Mouse (Mus musculus): ENCODE measurements around the gene Trim69. TPM values are rescaled to one million over a fixed set of nuclear protein-coding genes. Genes with fewer than 3 reads are reported as not detected.

The Trim69 gene
- total and polyA plus RNA-seq, 3 experiments, result 0.04 TPM; not detected in 2

- Histone ChIP-seq H3K4me3 (ENCODE audit: control insufficient read depth in 1 of 2, insufficient read depth in 1 of 2, low read depth in 2 of 2, low read length in 2 of 2) (no peak overlapping the region), H3K4me1 (ENCODE audit: control insufficient read depth in 1 of 2, insufficient read depth in 2 of 2, low read length in 2 of 2) (no peaks in the 10 kb centered on the region), H3K27me3 (ENCODE audit: control insufficient read depth in 1 of 2, insufficient read depth in 2 of 2, low read length in 2 of 2) (no peaks in the 10 kb centered on the region), H3K36me3 (ENCODE audit: control insufficient read depth in 1 of 2, insufficient read depth in 2 of 2, low read length in 2 of 2) (no peaks in the 10 kb centered on the region; a peak in 1 of 4 replicates), H3K27ac (ENCODE audit: control insufficient read depth, low read depth, low read length) (no peak overlapping the region), H3K9me3 (replicated peaks; ENCODE audit: insufficient read depth, low read length) (no peaks in the 10 kb centered on the region), H3K9ac (ENCODE audit: control insufficient read depth, low read depth, low read length, poor library complexity, severe bottlenecking) (no peak overlapping the region), H3K79me2 (ENCODE audit: control insufficient read depth, insufficient read depth, low read length, poor library complexity) (no peaks in the 10 kb centered on the region)
- no peak for DNase-seq (ENCODE audit: low read depth, low spot score)
- TF ChIP-seq E2F4 (IDR thresholded peaks at IDR 0.05; ENCODE audit: borderline replicate concordance, low read depth, low read length) (no peak), GATA1 (IDR thresholded peaks at IDR 0.05; ENCODE audit: low read depth, low read length) (no peak), UBTF (IDR thresholded peaks at IDR 0.05; ENCODE audit: borderline replicate concordance, insufficient read depth, low read depth, low read length) (no peak), USF2 (IDR thresholded peaks at IDR 0.05; ENCODE audit: borderline replicate concordance in 1 of 2, insufficient read depth in 1 of 2, low read depth in 1 of 2, low read length in 2 of 2) (no peak), CTCF (IDR thresholded peaks at IDR 0.05 in 2 of 3, conservative IDR thresholded peaks at IDR 0.05 in 1 of 3; ENCODE audit: control insufficient read depth in 1 of 3, insufficient read depth in 1 of 3, low read depth in 2 of 3, low read length in 3 of 3, poor library complexity in 1 of 3, severe bottlenecking in 1 of 3) (no peak), MAFK (IDR thresholded peaks at IDR 0.05; ENCODE audit: borderline replicate concordance, low read depth, low read length) (no peak), POLR2A (IDR thresholded peaks at IDR 0.05; ENCODE audit: control insufficient read depth in 1 of 2, insufficient read depth in 1 of 2, low read depth in 1 of 2, low read length in 2 of 2, poor library complexity in 1 of 2) (no peak), USF1 (IDR thresholded peaks at IDR 0.05; ENCODE audit: low read depth, low read length) (no peak), ELF1 (IDR thresholded peaks at IDR 0.05; ENCODE audit: low read depth, low read length) (no peak), GABPA (IDR thresholded peaks at IDR 0.05; ENCODE audit: low read depth, low read length) (no peak), TCF12 (IDR thresholded peaks at IDR 0.05; ENCODE audit: low read depth, low read length) (no peak), ZNF384 (IDR thresholded peaks at IDR 0.05; ENCODE audit: low read depth, low read length) (no peak), MXI1 (IDR thresholded peaks at IDR 0.05; ENCODE audit: low read depth, low read length) (no peak), ZC3H11A (IDR thresholded peaks at IDR 0.05; ENCODE audit: low read depth, low read length) (no peak), JUND (IDR thresholded peaks at IDR 0.05; ENCODE audit: low read depth, low read length) (no peak), MAZ (IDR thresholded peaks at IDR 0.05; ENCODE audit: low read depth, low read length) (no peak), RAD21 (IDR thresholded peaks at IDR 0.05; ENCODE audit: low read depth, low read length) (no peak), MEF2A (IDR thresholded peaks at IDR 0.05; ENCODE audit: extremely low read depth, insufficient replicate concordance, low read depth, low read length, poor library complexity, severe bottlenecking) (no peak)
Observed at GRCm38 (mm10) chr2:122161542-122161941, 1.0 kb downstream of the Trim69 start.

- H3K27ac ChIP-seq (ENCODE audit: control insufficient read depth, low read depth, low read length), result no peak overlapping the region
- no peak overlapping the region for H3K9ac ChIP-seq (ENCODE audit: control insufficient read depth, low read depth, low read length, poor library complexity, severe bottlenecking)
- TF ChIP-seq MAZ (IDR thresholded peaks at IDR 0.05; ENCODE audit: low read depth, low read length) (no peak), NRF1 (IDR thresholded peaks at IDR 0.05; ENCODE audit: insufficient read depth, low read depth, low read length, poor library complexity, severe bottlenecking) (no peak), RAD21 (IDR thresholded peaks at IDR 0.05; ENCODE audit: low read depth, low read length) (no peak), E2F4 (IDR thresholded peaks at IDR 0.05; ENCODE audit: borderline replicate concordance, low read depth, low read length) (no peak), USF1 (IDR thresholded peaks at IDR 0.05; ENCODE audit: low read depth, low read length) (no peak), MXI1 (IDR thresholded peaks at IDR 0.05; ENCODE audit: low read depth, low read length) (no peak), POLR2A (IDR thresholded peaks at IDR 0.05; ENCODE audit: control insufficient read depth in 1 of 2, insufficient read depth in 1 of 2, low read depth in 1 of 2, low read length in 2 of 2, poor library complexity in 1 of 2) (no peak), ZNF384 (IDR thresholded peaks at IDR 0.05; ENCODE audit: low read depth, low read length) (no peak), UBTF (IDR thresholded peaks at IDR 0.05; ENCODE audit: borderline replicate concordance, insufficient read depth, low read depth, low read length) (no peak), JUND (IDR thresholded peaks at IDR 0.05; ENCODE audit: low read depth, low read length) (no peak), USF2 (IDR thresholded peaks at IDR 0.05; ENCODE audit: borderline replicate concordance in 1 of 2, insufficient read depth in 1 of 2, low read depth in 1 of 2, low read length in 2 of 2) (no peak), TBP (IDR thresholded peaks at IDR 0.05; ENCODE audit: low read depth, low read length) (no peak), MYC (IDR thresholded peaks at IDR 0.05; ENCODE audit: low read depth, low read length) (no peak), ZMIZ1 (IDR thresholded peaks at IDR 0.05; ENCODE audit: low read depth, low read length) (no peak), POLR2AphosphoS5 (IDR thresholded peaks at IDR 0.05; ENCODE audit: borderline replicate concordance, low read depth, low read length) (no peak), BHLHE40 (IDR thresholded peaks at IDR 0.05; ENCODE audit: borderline replicate concordance, low read depth, low read length) (no peak), MEF2A (IDR thresholded peaks at IDR 0.05; ENCODE audit: extremely low read depth, insufficient replicate concordance, low read depth, low read length, poor library complexity, severe bottlenecking) (no peak)
- H3K9me3 ChIP-seq (replicated peaks; ENCODE audit: insufficient read depth, low read length), result no peaks in the 10 kb centered on the region
- DNase-seq (ENCODE audit: low read depth, low spot score), result no peak
- H3K27me3 ChIP-seq (ENCODE audit: control insufficient read depth in 1 of 2, insufficient read depth in 2 of 2, low read length in 2 of 2), result no peaks in the 10 kb centered on the region
- no peaks in the 10 kb centered on the region; a peak in 1 of 4 replicates for H3K36me3 ChIP-seq (ENCODE audit: control insufficient read depth in 1 of 2, insufficient read depth in 2 of 2, low read length in 2 of 2)
- no peak overlapping the region for H3K4me3 ChIP-seq (ENCODE audit: control insufficient read depth in 1 of 2, insufficient read depth in 1 of 2, low read depth in 2 of 2, low read length in 2 of 2)
- H3K79me2 ChIP-seq (ENCODE audit: control insufficient read depth, insufficient read depth, low read length, poor library complexity), result no peaks in the 10 kb centered on the region
- H3K4me1 ChIP-seq (ENCODE audit: control insufficient read depth in 1 of 2, insufficient read depth in 2 of 2, low read length in 2 of 2), result no peaks in the 10 kb centered on the region
Observed at GRCm38 (mm10) chr2:122162529-122162928, 2.0 kb downstream of the Trim69 start.
